Mouse (Mus musculus) embryonic facial prominence, embryonic 12.5 days (tissue): ENCODE results near the gene Ppp3ca. TPM values are rescaled to one million over a fixed set of nuclear protein-coding genes. Genes with fewer than 3 reads are reported as not detected.

Source experiments
- ATAC-seq: fragments of 200-750 bp; cut with Nextera tagmentation; 2 replicates; pipeline ENCODE4 v1.8.0; 2017; ENCODE audit not compliant: insufficient number of reproducible peaks, insufficient read depth, low FRiP score, low TSS enrichment
- H3K27ac ChIP-seq: fragments of 300-500 bp; sonication (generic); 2 replicates; pipeline ENCODE4 v1.5.1; 2016; ENCODE audit warnings: mild to moderate bottlenecking
- H3K27me3 ChIP-seq: fragments of 300-500 bp; sonication (generic); 2 replicates; pipeline ENCODE4 v1.6.1; 2016; ENCODE audit warnings: mild to moderate bottlenecking, moderate library complexity
- H3K36me3 ChIP-seq: fragments of 300-500 bp; sonication (generic); 2 replicates; pipeline ENCODE4 v1.6.1; 2016; ENCODE audit warnings: mild to moderate bottlenecking
- H3K4me1 ChIP-seq: fragments of 300-500 bp; sonication (generic); 2 replicates; pipeline ENCODE4 v1.6.1; 2016
- H3K4me2 ChIP-seq: fragments of 300-500 bp; sonication (generic); replicated peaks from 2 replicates; pipeline ENCODE4 v1.6.1; 2016; ENCODE audit warnings: mild to moderate bottlenecking, moderate library complexity
- H3K4me3 ChIP-seq: fragments of 300-500 bp; sonication (generic); 2 replicates; pipeline ENCODE4 v1.5.1; 2016; ENCODE audit warnings: mild to moderate bottlenecking
- H3K9ac ChIP-seq: fragments of 300-500 bp; sonication (generic); 2 replicates; pipeline ENCODE4 v1.6.1; 2016; ENCODE audit warnings: mild to moderate bottlenecking, moderate library complexity
- H3K9me3 ChIP-seq: fragments of 300-500 bp; sonication (generic); 2 replicates; pipeline ENCODE4 v1.6.1; 2016; ENCODE audit warnings: mild to moderate bottlenecking, moderate library complexity
- WGBS: fragments of 180-500 bp; shearing (Covaris S2); methylation state at CpG from one replicate; pipeline ENCODE4 v1.1.7; 2016; 5-methylcytosine and 5-hydroxymethylcytosine counted together
- polyA plus RNA-seq: library from polyadenylated mRNA; unstranded; fragments of >200 nt; fragmentation: Nextera tagmentation; extraction: Ambion mirVana; gene quantifications from 2 replicates; pipeline ENCODE4 v1.2.1, GENCODE M21; 2016

Gene Ppp3ca
- polyA plus RNA-seq, 1 experiment from 2014 or later, result 110 TPM

GRCm38 (mm10) chr3:136852921-136853320 lies 183.0 kb downstream of the Ppp3ca start:
- H3K4me2 ChIP-seq, result no peak overlapping the region
- H3K9ac ChIP-seq, result no peak overlapping the region
- H3K4me1 ChIP-seq, result no peaks in the 10 kb centered on the region
- WGBS, result 88% methylated on average over 6 of the region's 6 CpGs
- no peak overlapping the region for H3K4me3 ChIP-seq
- H3K27me3 ChIP-seq, result no peaks in the 10 kb centered on the region
- H3K27ac ChIP-seq, result no peak overlapping the region
- no peaks in the 10 kb centered on the region for H3K36me3 ChIP-seq
- no peak for ATAC-seq
- H3K9me3 ChIP-seq, result no peaks in the 10 kb centered on the region

DNA sequence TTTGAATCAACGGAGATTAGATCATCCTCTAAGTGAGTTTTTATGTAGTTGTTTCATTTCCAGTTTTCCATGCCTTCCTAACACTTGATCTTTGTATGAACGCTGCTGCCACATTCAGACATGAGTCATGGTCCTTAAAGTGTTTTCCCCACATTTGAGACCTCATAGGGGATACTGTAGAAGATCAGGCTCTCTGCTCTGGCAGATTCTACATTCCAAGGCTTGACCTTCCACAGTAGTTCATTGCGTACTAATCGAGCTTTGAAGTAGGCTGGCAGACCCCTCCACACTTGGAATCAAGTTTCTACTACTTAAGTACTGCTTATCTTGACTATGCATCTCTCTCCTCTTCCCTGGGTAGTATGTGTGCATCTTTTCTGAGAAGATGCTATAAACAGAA lies 183.7 kb downstream of the Ppp3ca start:
- H3K27ac ChIP-seq, result no peak overlapping the region
- WGBS, result 74% methylated on average over 4 of the region's 4 CpGs
- no peaks in the 10 kb centered on the region for H3K4me1 ChIP-seq
- no peaks in the 10 kb centered on the region for H3K9me3 ChIP-seq
- no peak for ATAC-seq
- H3K9ac ChIP-seq, result no peak overlapping the region
- no peaks in the 10 kb centered on the region for H3K27me3 ChIP-seq
- H3K36me3 ChIP-seq, result no peaks in the 10 kb centered on the region
- no peak overlapping the region for H3K4me2 ChIP-seq
- H3K4me3 ChIP-seq, result no peak overlapping the region

- no peak for ATAC-seq
- Histone ChIP-seq H3K4me1 (no peaks in the 10 kb centered on the region), H3K27ac (no peak overlapping the region), H3K4me2 (no peak overlapping the region), H3K36me3 (no peaks in the 10 kb centered on the region), H3K9ac (no peak overlapping the region), H3K27me3 (no peaks in the 10 kb centered on the region), H3K9me3 (no peaks in the 10 kb centered on the region), H3K4me3 (no peak overlapping the region)
- WGBS, result 80% methylated on average over 4 of the region's 4 CpGs
Measured at GRCm38 (mm10) chr3:136855996-136856395, 186.1 kb downstream of the Ppp3ca start.

GRCm38 (mm10) chr3:136862051-136862837 lies 192.3 kb downstream of the Ppp3ca start:
- ATAC-seq, result no peak
- Histone ChIP-seq H3K4me1 (peaks cover 2% of the 10 kb centered on the region; the same call in 1 of the 2 replicates), H3K4me2 (no peak overlapping the region), H3K36me3 (no peaks in the 10 kb centered on the region), H3K27ac (no peak overlapping the region), H3K27me3 (no peaks in the 10 kb centered on the region), H3K9ac (no peak overlapping the region), H3K4me3 (no peak overlapping the region), H3K9me3 (no peaks in the 10 kb centered on the region)
- 75% methylated on average over 11 of the region's 11 CpGs for WGBS

GRCm38 (mm10) chr3:136863127-136863526 lies 193.2 kb downstream of the Ppp3ca start:
- Histone ChIP-seq H3K4me2 (no peak overlapping the region), H3K27me3 (no peaks in the 10 kb centered on the region), H3K9me3 (no peaks in the 10 kb centered on the region), H3K4me1 (peaks cover 2% of the 10 kb centered on the region; the same call in 1 of the 2 replicates), H3K36me3 (no peaks in the 10 kb centered on the region), H3K9ac (no peak overlapping the region), H3K27ac (no peak overlapping the region), H3K4me3 (no peak overlapping the region)
- 89% methylated on average over 5 of the region's 5 CpGs for whole genome bisulfite sequencing
- ATAC-seq, result no peak

GRCm38 (mm10) chr3:136864306-136864705 lies 194.4 kb downstream of the Ppp3ca start:
- Histone ChIP-seq H3K4me1 (peaks cover 2% of the 10 kb centered on the region; the same call in 1 of the 2 replicates), H3K27me3 (no peaks in the 10 kb centered on the region), H3K27ac (no peak overlapping the region), H3K4me3 (no peak overlapping the region), H3K4me2 (no peak overlapping the region), H3K9me3 (no peaks in the 10 kb centered on the region), H3K9ac (no peak overlapping the region), H3K36me3 (no peaks in the 10 kb centered on the region)
- no peak for ATAC-seq

- H3K4me2 ChIP-seq, result no peak overlapping the region
- WGBS, result 79% methylated on average over 4 of the region's 4 CpGs
Measured at GRCm38 (mm10) chr3:136865176-136865859, 195.4 kb downstream of the Ppp3ca start.

DNA sequence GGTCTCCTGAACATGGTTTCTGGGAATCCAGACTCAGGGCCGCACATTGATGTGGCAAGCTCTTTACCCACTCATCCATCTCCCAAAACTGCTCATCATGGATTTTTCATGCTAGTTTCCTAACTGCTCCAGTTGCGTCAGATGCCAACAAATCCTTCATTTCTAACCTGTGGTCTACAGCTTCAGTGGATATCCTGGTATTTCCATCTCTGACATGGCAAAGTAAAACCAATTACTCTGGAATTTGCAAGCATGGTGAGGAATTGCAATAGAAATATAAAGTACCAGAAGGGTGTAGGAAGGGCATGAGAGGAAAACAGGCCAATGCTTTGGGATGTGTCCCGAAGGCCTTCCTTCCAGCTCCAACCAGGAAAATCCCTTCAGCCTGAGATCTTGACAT lies 196.2 kb downstream of the Ppp3ca start:
- 92% methylated on average over 3 of the region's 3 CpGs for WGBS
- H3K9me3 ChIP-seq, result no peaks in the 10 kb centered on the region
- H3K27me3 ChIP-seq, result no peaks in the 10 kb centered on the region
- ATAC-seq, result no peak
- no peak overlapping the region for H3K4me3 ChIP-seq
- H3K36me3 ChIP-seq, result no peaks in the 10 kb centered on the region
- no peak overlapping the region for H3K27ac ChIP-seq
- no peak overlapping the region for H3K4me2 ChIP-seq
- no peak overlapping the region for H3K9ac ChIP-seq
- peaks cover 2% of the 10 kb centered on the region; the same call in 1 of the 2 replicates for H3K4me1 ChIP-seq

More at GRCm38 (mm10) chr3:136865176-136865859, 195.4 kb downstream of the Ppp3ca start:
- Histone ChIP-seq H3K36me3 (no peaks in the 10 kb centered on the region), H3K9me3 (no peaks in the 10 kb centered on the region), H3K4me3 (no peak overlapping the region), H3K9ac (no peak overlapping the region), H3K27me3 (no peaks in the 10 kb centered on the region), H3K4me1 (peaks cover 2% of the 10 kb centered on the region; the same call in 1 of the 2 replicates), H3K27ac (no peak overlapping the region)
- ATAC-seq, result no peak

GRCm38 (mm10) chr3:136866571-136866970 lies 196.6 kb downstream of the Ppp3ca start:
- Histone ChIP-seq H3K36me3 (no peaks in the 10 kb centered on the region), H3K9ac (no peak overlapping the region), H3K27me3 (no peaks in the 10 kb centered on the region), H3K9me3 (no peaks in the 10 kb centered on the region), H3K27ac (no peak overlapping the region), H3K4me3 (no peak overlapping the region), H3K4me1 (peaks cover 7% of the 10 kb centered on the region), H3K4me2 (no peak overlapping the region)
- no peak for ATAC-seq
- WGBS, result 81% methylated on average over 3 of the region's 3 CpGs

DNA sequence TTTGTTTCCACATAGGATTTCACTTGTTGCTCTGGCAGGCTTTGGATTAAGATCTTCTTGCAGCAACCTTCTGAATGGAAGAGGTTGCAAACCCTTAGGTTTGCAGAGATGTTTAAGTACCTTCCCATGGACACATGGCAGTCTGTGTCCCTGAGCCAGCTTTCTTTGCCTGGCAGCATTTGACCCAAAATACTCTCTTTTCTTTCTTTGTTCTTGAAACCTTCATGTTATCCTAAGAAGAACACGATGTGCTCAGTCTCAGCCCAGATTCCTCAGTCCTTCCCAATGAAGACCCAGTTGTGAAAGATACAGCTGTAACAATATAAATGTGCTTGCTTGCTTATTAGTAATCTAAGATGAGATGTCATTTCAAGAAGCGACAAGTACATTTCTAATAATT lies 197.4 kb downstream of the Ppp3ca start:
- no peak overlapping the region for H3K4me2 ChIP-seq
- H3K27ac ChIP-seq, result no peak overlapping the region
- no peaks in the 10 kb centered on the region for H3K9me3 ChIP-seq
- 89% methylated on average over 2 of the region's 2 CpGs for WGBS
- H3K9ac ChIP-seq, result no peak overlapping the region
- no peak for ATAC-seq
- H3K4me1 ChIP-seq, result peaks cover 13% of the 10 kb centered on the region
- H3K4me3 ChIP-seq, result no peak overlapping the region
- H3K27me3 ChIP-seq, result no peaks in the 10 kb centered on the region
- no peaks in the 10 kb centered on the region for H3K36me3 ChIP-seq

GRCm38 (mm10) chr3:136871772-136872532 lies 202.0 kb downstream of the Ppp3ca start:
- no peak overlapping the region for H3K4me3 ChIP-seq
- H3K4me1 ChIP-seq, result peaks cover 11% of the 10 kb centered on the region
- no peaks in the 10 kb centered on the region for H3K9me3 ChIP-seq
- no peak overlapping the region for H3K9ac ChIP-seq
- WGBS, result 68% methylated on average over 14 of the region's 14 CpGs
- H3K27ac ChIP-seq, result peak overlapping the region; percentile 2; the same call in 1 of the 2 replicates
- no peak overlapping the region for H3K4me2 ChIP-seq
- H3K36me3 ChIP-seq, result no peaks in the 10 kb centered on the region
- H3K27me3 ChIP-seq, result no peaks in the 10 kb centered on the region
- 0 out of 2 replicates have a peak, but pooled peaks have one; percentile 35 for ATAC-seq
